Mouse (Mus musculus) small intestine, adult 2 months (tissue): ENCODE measurements around the gene Suv39h1. TPM values are rescaled to one million over a fixed set of nuclear protein-coding genes. Genes with fewer than 3 reads are reported as not detected.
"Not testable (repeated sequence)": the region's sequence is repeated elsewhere in the genome, so short reads cannot be mapped to it uniquely, and the experiment has no call there.

ENCODE experiments used
- H3K27ac ChIP-seq: fragments of 200-500 bp; 2 replicates; pipeline ENCODE4 v1.5.1; 2012; ENCODE audit warnings: low read depth, low read length, control low read depth, inconsistent platforms; ENCODE audit not compliant: insufficient read depth
- H3K27me3 ChIP-seq: fragments of 200-500 bp; 2 replicates; pipeline ENCODE4 v1.6.1; 2012; ENCODE audit warnings: mild to moderate bottlenecking, moderate library complexity, low read length, inconsistent platforms; ENCODE audit not compliant: control insufficient read depth, insufficient read depth
- H3K36me3 ChIP-seq: fragments of 200-500 bp; 2 replicates; pipeline ENCODE4 v1.6.1; 2012; ENCODE audit warnings: mild to moderate bottlenecking, low read length, control low read depth, inconsistent platforms; ENCODE audit not compliant: control insufficient read depth, insufficient read depth
- H3K4me1 ChIP-seq: fragments of 200-500 bp; 2 replicates; pipeline ENCODE4 v1.6.1; 2012; ENCODE audit warnings: low read length, inconsistent platforms, mixed read lengths; ENCODE audit not compliant: control insufficient read depth, insufficient read depth, insufficient read length
- H3K4me3 ChIP-seq: fragments of 200-500 bp; 2 replicates; pipeline ENCODE4 v1.5.1; 2012; ENCODE audit warnings: low read depth, mild to moderate bottlenecking, control low read depth, inconsistent platforms, low read length, moderate library complexity
- CTCF ChIP-seq: fragments of 200-500 bp; IDR thresholded peaks from 2 replicates; pipeline ENCODE4 v1.5.1; 2012; ENCODE audit warnings: low read depth, mild to moderate bottlenecking, control low read depth, inconsistent platforms, low read length, moderate library complexity, mixed read lengths; ENCODE audit not compliant: insufficient replicate concordance, insufficient read length; ENCODE audit errors: extremely low read depth
- POLR2A ChIP-seq: fragments of 200-500 bp; IDR thresholded peaks from 2 replicates; pipeline ENCODE4 v1.6.1; 2012; ENCODE audit warnings: low read depth, mild to moderate bottlenecking, control low read depth, inconsistent platforms, low read length, moderate library complexity
- WGBS: fragments of 180-500 bp; shearing (Covaris S2); methylation state at CpG from one replicate; pipeline ENCODE4 v1.1.7; 2018; 5-methylcytosine and 5-hydroxymethylcytosine counted together
- polyA plus RNA-seq: library from polyadenylated mRNA; depleted of rRNA; stranded (reverse); fragments of >200 nt; gene quantifications from 2 replicates; pipeline ENCODE4 v1.2.3, GENCODE M21; 2012; rRNA removed

Gene Suv39h1
- polyA plus RNA-seq, 1 experiment: 9.2 TPM

- 58% methylated on average over 2 of the region's 2 CpGs for WGBS
- TF ChIP-seq POLR2A: no peak
- TF ChIP-seq CTCF: no peak
- H3K27ac ChIP-seq: no peak overlapping the region
These were observed 49.8 kb downstream of the Suv39h1 start for GRCm38 (mm10) chrX:8024795-8025194.

GRCm38 (mm10) chrX:8020111-8020778 lies 54.3 kb downstream of the Suv39h1 start:
- TF ChIP-seq POLR2A: no peak
- WGBS: 88% methylated on average over 2 of the region's 2 CpGs
- Histone ChIP-seq H3K27ac (no peak overlapping the region), H3K4me1 (peaks cover 10% of the 10 kb centered on the region; the same call in 1 of the 2 replicates), H3K4me3 (no peak overlapping the region), H3K36me3 (no peaks in the 10 kb centered on the region), H3K27me3 (no peaks in the 10 kb centered on the region)

More at GRCm38 (mm10) chrX:8024795-8025194, 49.8 kb downstream of the Suv39h1 start:
- H3K27me3 ChIP-seq: no peaks in the 10 kb centered on the region
- peaks cover 6% of the 10 kb centered on the region; the same call in 1 of the 2 replicates for H3K4me1 ChIP-seq
- no peaks in the 10 kb centered on the region for H3K36me3 ChIP-seq
- H3K4me3 ChIP-seq: no peak overlapping the region

GRCm38 (mm10) chrX:8018286-8018685 lies 56.3 kb downstream of the Suv39h1 start, which contains the start of gene Glod5:
TSS of gene Glod5 (minus strand) at chrX:8018492.
- WGBS: 23% methylated on average over 2 of the region's 2 CpGs
- peak; percentile 47; the same call in 1 of the 2 replicates for TF ChIP-seq POLR2A
- TF ChIP-seq CTCF: no peak
- Histone ChIP-seq H3K4me1 (peaks cover 10% of the 10 kb centered on the region; the same call in 1 of the 2 replicates), H3K36me3 (peaks cover 9% of the 10 kb centered on the region; the same call in 1 of the 2 replicates), H3K27me3 (no peaks in the 10 kb centered on the region), H3K27ac (peak within 1 kb of the TSS; percentile 92), H3K4me3 (peak within 1 kb of the TSS; percentile 70)

GRCm38 (mm10) chrX:8017142-8017541 lies 57.4 kb downstream of the Suv39h1 start:
- WGBS: 5% methylated on average over 5 of the region's 5 CpGs
- H3K36me3 ChIP-seq: peaks cover 9% of the 10 kb centered on the region; the same call in 1 of the 2 replicates
- peak overlapping the region; percentile 50; the same call in 1 of the 2 replicates for H3K4me3 ChIP-seq
- no peak overlapping the region for H3K27ac ChIP-seq
- H3K27me3 ChIP-seq: no peaks in the 10 kb centered on the region
- H3K4me1 ChIP-seq: peaks cover 10% of the 10 kb centered on the region; the same call in 1 of the 2 replicates
- TF ChIP-seq POLR2A (no peak), CTCF (peak; percentile 64; the same call in 1 of the 2 replicates)

GRCm38 (mm10) chrX:8015675-8016074 lies 58.9 kb downstream of the Suv39h1 start:
- Histone ChIP-seq H3K4me3 (peak overlapping the region; percentile 50), H3K36me3 (peaks cover 10% of the 10 kb centered on the region; the same call in 1 of the 2 replicates)
- H3K27me3 ChIP-seq, H3K27ac ChIP-seq, H3K4me1 ChIP-seq: not testable (repeated sequence)
- 21% methylated on average over 7 of the region's 7 CpGs for WGBS

GRCm38 (mm10) chrX:8013569-8014314 lies 60.8 kb downstream of the Suv39h1 start:
- H3K4me1 ChIP-seq: peaks cover 2% of the 10 kb centered on the region; the same call in 1 of the 2 replicates
- no peak for TF ChIP-seq POLR2A
- TF ChIP-seq CTCF: no peak
- no peaks in the 10 kb centered on the region for H3K27me3 ChIP-seq
- H3K4me3 ChIP-seq: no peak overlapping the region
- H3K36me3 ChIP-seq: peaks cover 12% of the 10 kb centered on the region
- H3K27ac ChIP-seq: no peak overlapping the region
- WGBS: 81% methylated on average over 7 of the region's 8 CpGs

GRCm38 (mm10) chrX:8013157-8013556 lies 61.4 kb downstream of the Suv39h1 start:
- no peak overlapping the region for H3K4me3 ChIP-seq
- H3K27me3 ChIP-seq: no peaks in the 10 kb centered on the region
- peaks cover 15% of the 10 kb centered on the region for H3K36me3 ChIP-seq
- WGBS: 19% methylated on average over 2 of the region's 2 CpGs
- no peaks in the 10 kb centered on the region for H3K4me1 ChIP-seq
- TF ChIP-seq CTCF (no peak), POLR2A (no peak)
- H3K27ac ChIP-seq: no peak overlapping the region

Other genes starting within 250 kb of the Suv39h1 start
- gene Otud5, start 233.4 kb downstream of the Suv39h1 start, polyA plus RNA-seq: 22.0 and 45.8 TPM in 2 replicates
- gene Pim2, start 196.5 kb downstream of the Suv39h1 start, polyA plus RNA-seq: 6.8 and 14.5 TPM in 2 replicates
- 53.4 and 99.6 TPM in 2 replicates for gene Slc35a2, start 190.7 kb downstream of the Suv39h1 start, polyA plus RNA-seq
- 15.0 and 31.7 TPM in 2 replicates for gene Pqbp1, start 175.5 kb downstream of the Suv39h1 start, polyA plus RNA-seq
- 20.8 and 31.8 TPM in 2 replicates for gene Timm17b, start 175.4 kb downstream of the Suv39h1 start, polyA plus RNA-seq
- gene Gm10491, start 166.9 kb downstream of the Suv39h1 start, polyA plus RNA-seq: not detected in 2 replicates
- not detected in 2 replicates for gene Gm10490, start 165.2 kb downstream of the Suv39h1 start, polyA plus RNA-seq
- 10.8 and 21.1 TPM in 2 replicates for gene Pcsk1n, start 154.9 kb downstream of the Suv39h1 start, polyA plus RNA-seq
- gene Eras, start 146.2 kb downstream of the Suv39h1 start, polyA plus RNA-seq: not detected in 2 replicates
- 5.8 and 11.0 TPM in 2 replicates for gene Hdac6, start 126.9 kb downstream of the Suv39h1 start, polyA plus RNA-seq
- 0.25 and 0.47 TPM in 2 replicates for gene Gata1, start 96.7 kb downstream of the Suv39h1 start, polyA plus RNA-seq
- gene Glod5, start 56.3 kb downstream of the Suv39h1 start, polyA plus RNA-seq: 10.0 and 20.4 TPM in 2 replicates
- 2.9 and 6.0 TPM in 2 replicates for gene Was, start 15.7 kb upstream of the Suv39h1 start, polyA plus RNA-seq
- gene Wdr13, start 58.1 kb upstream of the Suv39h1 start, polyA plus RNA-seq: 81.7 and 93.0 TPM in 2 replicates
- gene Rbm3, start 71.1 kb upstream of the Suv39h1 start, polyA plus RNA-seq: 22.2 and 31.7 TPM in 2 replicates
- 7.6 and 8.4 TPM in 2 replicates for gene Tbc1d25, start 101.4 kb upstream of the Suv39h1 start, polyA plus RNA-seq
- 47.7 and 88.0 TPM in 2 replicates for gene Ebp, start 118.8 kb upstream of the Suv39h1 start, polyA plus RNA-seq
- gene Porcn, start 131.8 kb upstream of the Suv39h1 start, polyA plus RNA-seq: 6.8 and 10.8 TPM in 2 replicates
- 11.4 and 16.1 TPM in 2 replicates for gene Ftsj1, start 177.6 kb upstream of the Suv39h1 start, polyA plus RNA-seq
- gene Slc38a5, start 196.4 kb upstream of the Suv39h1 start, polyA plus RNA-seq: 0.24 and 19.1 TPM in 2 replicates